Mouse (Mus musculus) thymus, postnatal 14 days (tissue): ENCODE data around the gene Fam131c.
A peak's percentile ranks its signal among the peaks of the same experiment; 100 is the strongest.

Experiments used
- DNase-seq: peaks from one replicate; pipeline ENCODE4 v3.0.0; 2021

Gene Fam131c

GRCm38 (mm10) chr4:141367997-141368791 lies at the start of gene Fam131c:
Gene Fam131c, plus strand, starts transcription at chr4:141368220.
- peak; percentile 32 for DNase-seq

- no peak for DNase-seq
These were observed 45.5 kb upstream of the Fam131c start for GRCm38 (mm10) chr4:141322526-141322925.

- DNase-seq: no peak
These were observed 43.2 kb upstream of the Fam131c start for GRCm38 (mm10) chr4:141324771-141325191.

GRCm38 (mm10) chr4:141325636-141326035 lies 42.4 kb upstream of the Fam131c start:
- no peak for DNase-seq

GRCm38 (mm10) chr4:141327075-141327474 lies 40.9 kb upstream of the Fam131c start:
- no peak for DNase-seq

- DNase-seq: no peak
These were observed 39.3 kb upstream of the Fam131c start for GRCm38 (mm10) chr4:141328742-141329141.

GRCm38 (mm10) chr4:141329968-141330367 lies 38.1 kb upstream of the Fam131c start:
- DNase-seq: no peak

- no peak for DNase-seq
These were observed 36.6 kb upstream of the Fam131c start for GRCm38 (mm10) chr4:141331446-141331845.

GRCm38 (mm10) chr4:141332258-141332657 lies 35.8 kb upstream of the Fam131c start:
- no peak for DNase-seq

GRCm38 (mm10) chr4:141334695-141335094 lies 33.3 kb upstream of the Fam131c start:
- no peak for DNase-seq

- DNase-seq: no peak
These were observed 32.7 kb upstream of the Fam131c start for GRCm38 (mm10) chr4:141335263-141335796.

GRCm38 (mm10) chr4:141336196-141336595 lies 31.8 kb upstream of the Fam131c start:
- no peak for DNase-seq

GRCm38 (mm10) chr4:141337986-141338385 lies 30.0 kb upstream of the Fam131c start:
- DNase-seq: no peak

GRCm38 (mm10) chr4:141338853-141339252 lies 29.2 kb upstream of the Fam131c start:
- DNase-seq: no peak

- no peak for DNase-seq
These were observed 26.5 kb upstream of the Fam131c start for GRCm38 (mm10) chr4:141341477-141341876.

GRCm38 (mm10) chr4:141343515-141343914 lies 24.5 kb upstream of the Fam131c start:
- DNase-seq: no peak

GRCm38 (mm10) chr4:141345219-141345618 lies 22.8 kb upstream of the Fam131c start:
- DNase-seq: no peak

- no peak for DNase-seq
These were observed 20.6 kb upstream of the Fam131c start for GRCm38 (mm10) chr4:141347365-141347797.

GRCm38 (mm10) chr4:141348616-141349015 lies 19.4 kb upstream of the Fam131c start:
- DNase-seq: no peak

- no peak for DNase-seq
These were observed 18.0 kb upstream of the Fam131c start for GRCm38 (mm10) chr4:141350015-141350414.

- DNase-seq: no peak
These were observed 16.0 kb upstream of the Fam131c start for GRCm38 (mm10) chr4:141351972-141352371.

GRCm38 (mm10) chr4:141352986-141353385 lies 15.0 kb upstream of the Fam131c start:
- DNase-seq: no peak

GRCm38 (mm10) chr4:141353868-141354267 lies 14.2 kb upstream of the Fam131c start:
- DNase-seq: no peak

- no peak for DNase-seq
These were observed 10.2 kb upstream of the Fam131c start for GRCm38 (mm10) chr4:141357811-141358210.

- no peak for DNase-seq
These were observed 8.8 kb upstream of the Fam131c start for GRCm38 (mm10) chr4:141359222-141359621.
